Mouse (Mus musculus): Measurements from ENCODE around the gene Atp6v1b1. TPM values are rescaled to one million over a fixed set of nuclear protein-coding genes. Genes with fewer than 3 reads are reported as not detected.

Atp6v1b1 gene
- polyA plus RNA-seq, 1 experiment = 0.06 TPM

- no peak for DNase-seq (ENCODE audit: extremely low spot score in 1 of 2, low spot score in 1 of 2)
Measured at GRCm38 (mm10) chr6:83714221-83715123, 28.3 kb upstream of the Atp6v1b1 start.

- DNase-seq (ENCODE audit: extremely low spot score in 1 of 2, low spot score in 1 of 2) = no peak
Measured at GRCm38 (mm10) chr6:83715461-83716196, 27.2 kb upstream of the Atp6v1b1 start.

GRCm38 (mm10) chr6:83717026-83717425, 25.8 kb upstream of the Atp6v1b1 start:
- no peak for DNase-seq (ENCODE audit: extremely low spot score in 1 of 2, low spot score in 1 of 2)

- DNase-seq (ENCODE audit: extremely low spot score in 1 of 2, low spot score in 1 of 2) = no peak
Measured at GRCm38 (mm10) chr6:83722526-83722925, 20.3 kb upstream of the Atp6v1b1 start.

- no peak for DNase-seq (ENCODE audit: extremely low spot score in 1 of 2, low spot score in 1 of 2)
Measured at GRCm38 (mm10) chr6:83727178-83727577, 15.6 kb upstream of the Atp6v1b1 start.

- no peak for DNase-seq (ENCODE audit: extremely low spot score in 1 of 2, low spot score in 1 of 2)
Measured at GRCm38 (mm10) chr6:83728488-83728887, 14.3 kb upstream of the Atp6v1b1 start.

GRCm38 (mm10) chr6:83729350-83729970, 13.3 kb upstream of the Atp6v1b1 start:
- no peak for DNase-seq (ENCODE audit: extremely low spot score in 1 of 2, low spot score in 1 of 2)

GRCm38 (mm10) chr6:83731128-83731527, 11.7 kb upstream of the Atp6v1b1 start:
- peak in 1 of 2 experiments; percentile 53 for DNase-seq (ENCODE audit: extremely low spot score in 1 of 2, low spot score in 1 of 2)

GRCm38 (mm10) chr6:83737311-83737710, 5.5 kb upstream of the Atp6v1b1 start:
- no peak for DNase-seq (ENCODE audit: extremely low spot score in 1 of 2, low spot score in 1 of 2)

GRCm38 (mm10) chr6:83738596-83738995, 4.2 kb upstream of the Atp6v1b1 start:
- DNase-seq (ENCODE audit: extremely low spot score in 1 of 2, low spot score in 1 of 2) = no peak

GRCm38 (mm10) chr6:83743212-83743611, 422 bp downstream of the Atp6v1b1 start:
- no peak for DNase-seq (ENCODE audit: extremely low spot score in 1 of 2, low spot score in 1 of 2)

- DNase-seq (ENCODE audit: extremely low spot score in 1 of 2, low spot score in 1 of 2) = no peak
Measured at GRCm38 (mm10) chr6:83744126-83744525, 1.3 kb downstream of the Atp6v1b1 start.

- DNase-seq (ENCODE audit: extremely low spot score in 1 of 2, low spot score in 1 of 2) = no peak
Measured at GRCm38 (mm10) chr6:83744557-83744956, 1.8 kb downstream of the Atp6v1b1 start.

- DNase-seq (ENCODE audit: extremely low spot score in 1 of 2, low spot score in 1 of 2) = no peak
Measured at GRCm38 (mm10) chr6:83745466-83745865, 2.7 kb downstream of the Atp6v1b1 start.

GRCm38 (mm10) chr6:83749286-83749685, 6.5 kb downstream of the Atp6v1b1 start:
- DNase-seq (ENCODE audit: extremely low spot score in 1 of 2, low spot score in 1 of 2) = no peak

GRCm38 (mm10) chr6:83750171-83750684, 7.4 kb downstream of the Atp6v1b1 start:
- peak in 1 of 2 experiments; percentile 76 for DNase-seq (ENCODE audit: extremely low spot score in 1 of 2, low spot score in 1 of 2)

- DNase-seq (ENCODE audit: extremely low spot score in 1 of 2, low spot score in 1 of 2) = no peak
Measured at GRCm38 (mm10) chr6:83756051-83756450, 13.3 kb downstream of the Atp6v1b1 start.

GRCm38 (mm10) chr6:83762344-83762743, 19.6 kb downstream of the Atp6v1b1 start, which contains the start of gene Ankrd53:
Gene Ankrd53 (plus strand): TSS chr6:83762644.
- DNase-seq (ENCODE audit: extremely low spot score in 1 of 2, low spot score in 1 of 2) = no peak

GRCm38 (mm10) chr6:83762880-83763431, 20.2 kb downstream of the Atp6v1b1 start:
- DNase-seq (ENCODE audit: extremely low spot score in 1 of 2, low spot score in 1 of 2) = peak in 1 of 2 experiments; percentile 14

GRCm38 (mm10) chr6:83766982-83767381, 24.2 kb downstream of the Atp6v1b1 start:
- no peak for DNase-seq (ENCODE audit: extremely low spot score in 1 of 2, low spot score in 1 of 2)
